Mouse (Mus musculus): ENCODE data around the gene Gm884.
A peak's percentile ranks its signal among the peaks of the same experiment; 100 is the strongest.

The Gm884 gene

DNA sequence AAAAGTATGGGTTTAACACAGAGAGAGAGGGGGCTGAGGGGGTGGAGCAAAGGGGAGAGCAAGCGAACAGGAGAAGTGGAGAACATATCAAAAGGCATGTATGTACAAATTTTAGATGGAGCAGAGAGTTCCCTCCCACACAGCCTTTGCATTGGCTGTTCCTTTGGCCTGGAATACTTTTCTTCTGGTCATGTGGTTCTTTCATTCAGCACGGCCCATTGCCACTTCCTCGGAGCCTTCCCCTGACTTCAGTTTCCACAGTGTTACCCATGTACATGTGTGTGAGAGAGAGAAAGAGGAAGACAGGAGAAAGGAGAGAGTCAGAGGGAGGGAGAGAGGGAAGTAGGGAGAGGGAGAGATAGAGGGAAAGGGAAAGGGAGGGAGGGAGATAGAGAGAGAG lies 14.5 kb upstream of the Gm884 start:
- DNase-seq (ENCODE audit: inconsistent ontology term), result no peak

DNA sequence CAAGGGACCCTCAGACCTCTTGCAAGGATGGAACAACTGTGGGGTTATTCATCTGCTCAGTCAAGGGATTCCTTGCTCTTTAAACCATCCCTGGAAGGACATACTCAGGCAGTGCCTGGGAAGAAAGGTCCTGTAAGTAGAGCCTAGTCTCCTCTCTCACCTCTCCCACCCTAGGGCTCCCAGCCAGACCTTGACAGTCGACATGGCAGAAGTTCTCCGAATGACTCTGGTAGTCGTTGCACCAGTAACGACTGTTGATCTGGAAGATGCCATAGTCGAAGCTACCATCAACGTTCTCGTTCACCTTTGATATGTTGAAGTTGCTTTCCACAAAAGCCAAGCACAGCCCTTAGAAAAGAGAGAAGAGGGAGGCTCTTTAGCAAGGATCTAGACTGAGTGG lies 13.9 kb upstream of the Gm884 start:
- DNase-seq (ENCODE audit: inconsistent ontology term), result no peak

DNA sequence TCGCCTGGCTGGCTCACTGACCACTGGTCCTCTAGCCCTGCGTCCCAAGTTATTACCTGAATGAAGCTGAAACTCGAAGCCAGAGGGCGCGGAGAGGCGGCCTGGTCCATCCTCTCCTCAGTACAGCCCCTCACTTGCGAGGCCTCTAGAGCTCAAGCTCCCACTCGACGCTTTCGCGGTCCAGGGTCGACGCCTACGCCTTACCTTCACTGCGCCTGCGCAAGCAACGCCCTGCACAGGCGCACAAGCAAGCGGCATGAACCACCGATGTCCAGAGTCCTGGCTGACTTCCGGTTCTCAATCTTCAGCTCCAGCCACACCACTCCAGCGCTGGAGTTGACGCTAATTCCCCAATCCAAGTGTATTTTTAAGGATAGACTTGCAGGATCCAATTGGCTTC lies 6.5 kb upstream of the Gm884 start:
- no peak for DNase-seq (ENCODE audit: inconsistent ontology term)

DNA sequence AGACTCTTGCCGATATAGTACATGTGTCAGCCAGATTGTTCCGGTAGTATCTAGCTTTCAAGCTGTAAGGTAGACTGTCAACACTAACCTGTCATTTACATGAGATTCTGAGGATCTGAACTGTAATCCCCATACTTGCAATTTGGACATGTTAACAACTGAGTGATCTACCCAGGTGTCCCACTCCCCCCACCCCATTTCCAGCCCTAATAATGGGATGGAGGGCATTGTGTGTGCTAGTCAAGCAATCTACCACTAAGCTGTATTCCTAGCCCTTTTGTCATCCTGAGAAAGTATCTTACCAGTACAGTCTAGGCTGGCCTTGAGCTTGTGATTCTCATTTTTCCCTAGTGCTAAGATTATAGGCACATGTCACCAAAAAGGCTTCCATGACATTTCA lies 10.2 kb downstream of the Gm884 start:
- DNase-seq (ENCODE audit: inconsistent ontology term), result no peak

DNA sequence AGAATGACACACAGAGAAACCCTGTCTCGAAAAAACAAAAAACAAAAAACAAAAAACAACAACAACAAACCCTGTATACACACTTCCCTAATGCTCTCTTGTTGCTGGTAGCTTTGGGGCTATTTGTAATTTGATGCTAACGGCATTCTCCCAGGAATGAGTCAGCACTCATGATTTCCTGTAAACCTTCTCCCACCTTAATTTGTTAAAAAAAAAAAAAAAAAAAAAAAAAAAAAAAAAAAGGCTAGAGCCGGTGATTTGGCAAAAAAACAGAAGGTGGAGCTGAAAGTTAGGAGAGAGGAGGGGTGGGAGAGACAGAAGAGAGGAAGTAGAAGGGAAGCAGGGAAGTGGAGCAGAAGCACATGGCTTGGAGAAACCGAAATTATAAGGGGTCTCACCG lies 14.3 kb downstream of the Gm884 start:
- no peak for DNase-seq (ENCODE audit: inconsistent ontology term)

DNA sequence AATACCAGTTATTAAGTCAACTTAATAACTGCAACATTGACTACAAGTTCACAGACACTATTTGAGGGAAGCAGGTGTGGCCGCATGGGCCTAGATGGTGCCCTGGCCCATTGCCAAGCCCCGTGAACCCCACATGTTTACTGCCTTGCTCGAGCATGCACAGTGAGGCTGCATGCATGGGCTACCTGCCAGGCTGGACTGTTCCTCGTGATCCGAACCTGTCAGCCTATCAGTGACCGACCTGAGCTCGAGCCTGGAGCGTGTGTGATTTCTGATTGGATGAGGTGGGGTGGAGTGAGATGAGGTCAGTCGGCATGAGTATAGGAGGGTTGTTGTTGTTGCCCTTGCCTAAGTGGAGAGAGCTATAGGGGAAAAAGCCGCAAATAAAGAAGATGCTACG lies 42.6 kb downstream of the Gm884 start:
- no peak for DNase-seq (ENCODE audit: inconsistent ontology term)

DNA sequence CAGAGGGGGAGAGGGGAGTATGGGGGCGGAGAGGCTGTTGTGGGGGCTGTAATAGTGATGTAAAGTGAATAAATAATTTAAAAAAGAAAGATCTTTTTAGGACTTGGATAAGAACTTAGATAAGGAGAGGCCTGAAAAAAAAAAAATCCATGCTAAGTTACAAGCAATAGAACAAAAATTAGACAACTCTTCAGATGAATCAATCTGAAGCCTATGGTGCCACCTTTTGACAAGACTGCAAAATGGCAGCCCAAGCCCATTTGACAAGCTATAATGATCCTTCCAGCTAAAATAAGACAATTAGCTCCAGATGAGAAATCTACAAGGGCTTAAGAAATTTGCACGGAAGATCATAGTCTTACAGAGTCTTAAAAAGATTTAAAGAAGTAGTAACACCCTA lies 64.9 kb downstream of the Gm884 start:
- peak; percentile 14 for DNase-seq (ENCODE audit: inconsistent ontology term)

DNA sequence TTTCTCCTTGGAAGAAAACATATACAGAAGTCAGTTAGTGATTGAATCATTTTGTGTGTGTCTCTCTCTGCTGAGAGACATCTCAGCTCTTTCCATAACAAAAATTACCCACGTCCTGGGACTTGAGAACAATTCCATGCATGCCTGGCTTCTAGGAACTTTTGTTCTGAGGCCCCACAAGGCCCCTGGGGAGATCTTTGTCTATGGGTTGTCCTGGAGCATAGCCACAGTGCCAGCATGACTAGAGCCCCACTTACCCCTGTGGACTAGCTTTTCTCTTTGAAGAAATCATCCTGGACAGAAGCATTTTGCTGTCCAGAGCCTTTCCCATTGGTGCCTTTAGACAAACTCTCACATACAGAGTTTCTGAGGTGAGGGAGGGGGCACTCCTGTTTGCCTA lies 86.0 kb downstream of the Gm884 start:
- peak; percentile 1 for DNase-seq (ENCODE audit: inconsistent ontology term)

DNA sequence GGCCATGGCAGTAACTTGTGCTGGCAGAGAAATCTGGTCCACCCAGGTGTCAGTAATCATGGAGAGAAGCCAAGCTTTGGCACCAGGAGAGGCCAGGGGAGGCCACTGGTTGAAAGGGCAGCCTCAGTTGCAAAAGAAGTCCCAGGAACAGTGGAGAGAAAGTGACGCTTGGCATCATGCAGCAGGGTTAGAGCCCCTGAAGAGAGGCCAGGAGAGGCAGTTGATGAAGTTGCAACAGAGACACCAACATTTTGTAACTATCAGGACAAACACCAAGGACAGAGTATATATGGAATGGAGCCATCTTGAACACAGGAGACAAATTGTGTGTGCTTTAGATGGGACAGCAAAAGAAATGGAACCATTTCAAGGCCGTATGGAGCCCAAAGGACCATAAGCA lies 108.8 kb downstream of the Gm884 start:
- no peak for DNase-seq (ENCODE audit: inconsistent ontology term)

DNA sequence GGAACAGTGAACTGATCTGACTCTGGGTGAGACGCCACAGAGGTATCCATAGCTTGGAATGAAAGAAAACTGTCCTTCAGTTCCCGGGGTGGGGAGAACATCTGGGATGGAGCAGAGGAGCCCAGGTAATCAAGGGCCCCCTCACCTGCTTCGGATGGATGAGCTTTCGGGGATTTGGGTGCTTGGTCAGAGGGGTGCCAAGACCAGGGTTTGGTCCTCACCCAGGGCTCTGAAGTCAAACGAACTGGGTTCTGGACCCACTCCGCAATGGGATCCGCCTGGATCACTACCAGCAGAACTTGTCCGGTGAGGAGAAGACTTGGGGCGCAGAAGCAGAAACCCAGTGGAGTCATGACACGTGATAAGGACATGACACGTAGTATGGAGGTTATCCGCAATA lies 116.4 kb downstream of the Gm884 start, which contains the start of gene Lrrc37a:
Lrrc37a (minus strand) TSS at position 101 of the 400 bp plus-strand sequence.
- no peak for DNase-seq (ENCODE audit: inconsistent ontology term)

Data from Muller cell, postnatal 12 days (primary cell).